Mouse (Mus musculus): ENCODE data around the gene Iqsec1. TPM values are rescaled to one million over a fixed set of nuclear protein-coding genes. Genes with fewer than 3 reads are reported as not detected.

Iqsec1 gene
- polyA plus RNA-seq, 1 experiment, result 191 TPM

- Histone ChIP-seq H3K4me1 (ENCODE audit: control insufficient read depth, insufficient read depth, low read length) (no peaks in the 10 kb centered on the region), H3K4me3 (replicated peaks; ENCODE audit: extremely low read depth, low read depth, low read length) (no peak overlapping the region)
- WGBS, result 90% methylated on average over 2 of the region's 2 CpGs
- no peak for DNase-seq
- TF ChIP-seq CTCF (IDR thresholded peaks at IDR 0.05; ENCODE audit: insufficient read depth, low read length) (no peak), POLR2A (IDR thresholded peaks at IDR 0.05; ENCODE audit: borderline replicate concordance, extremely low read depth, low read depth, low read length) (no peak)
Measured at GRCm38 (mm10) chr6:91004157-91004556, 15.7 kb upstream of the Iqsec1 start.

GRCm38 (mm10) chr6:91003310-91003995 is 15.0 kb upstream of the Iqsec1 start:
- DNase-seq, result no peak
- Histone ChIP-seq H3K4me1 (ENCODE audit: control insufficient read depth, insufficient read depth, low read length) (no peaks in the 10 kb centered on the region), H3K4me3 (replicated peaks; ENCODE audit: extremely low read depth, low read depth, low read length) (no peak overlapping the region)
- WGBS, result 18% methylated on average over 3 of the region's 3 CpGs
- TF ChIP-seq CTCF (IDR thresholded peaks at IDR 0.05; ENCODE audit: insufficient read depth, low read length) (no peak), POLR2A (IDR thresholded peaks at IDR 0.05; ENCODE audit: borderline replicate concordance, extremely low read depth, low read depth, low read length) (no peak)

- no peaks in the 10 kb centered on the region for H3K4me1 ChIP-seq (ENCODE audit: control insufficient read depth, insufficient read depth, low read length)
- no peak for TF ChIP-seq CTCF (IDR thresholded peaks at IDR 0.05; ENCODE audit: insufficient read depth, low read length)
- TF ChIP-seq POLR2A (IDR thresholded peaks at IDR 0.05; ENCODE audit: borderline replicate concordance, extremely low read depth, low read depth, low read length), result no peak
- H3K4me3 ChIP-seq (replicated peaks; ENCODE audit: extremely low read depth, low read depth, low read length), result no peak overlapping the region
- 55% methylated on average over 7 of the region's 7 CpGs for WGBS
- no peak for DNase-seq
Measured at GRCm38 (mm10) chr6:91001566-91001965, 13.1 kb upstream of the Iqsec1 start.

- WGBS, result 27% methylated on average over 15 of the region's 15 CpGs
- Histone ChIP-seq H3K4me1 (ENCODE audit: control insufficient read depth, insufficient read depth, low read length) (no peaks in the 10 kb centered on the region), H3K4me3 (replicated peaks; ENCODE audit: extremely low read depth, low read depth, low read length) (no peak overlapping the region)
- no peak for DNase-seq
- TF ChIP-seq CTCF (IDR thresholded peaks at IDR 0.05; ENCODE audit: insufficient read depth, low read length) (no peak), POLR2A (IDR thresholded peaks at IDR 0.05; ENCODE audit: borderline replicate concordance, extremely low read depth, low read depth, low read length) (no peak)
Measured at GRCm38 (mm10) chr6:91000819-91001525, 12.5 kb upstream of the Iqsec1 start.

- Histone ChIP-seq H3K4me3 (replicated peaks; ENCODE audit: extremely low read depth, low read depth, low read length) (no peak overlapping the region), H3K4me1 (ENCODE audit: control insufficient read depth, insufficient read depth, low read length) (no peaks in the 10 kb centered on the region)
- TF ChIP-seq CTCF (IDR thresholded peaks at IDR 0.05; ENCODE audit: insufficient read depth, low read length), result no peak
- TF ChIP-seq POLR2A (IDR thresholded peaks at IDR 0.05; ENCODE audit: borderline replicate concordance, extremely low read depth, low read depth, low read length), result no peak
- WGBS, result 83% methylated on average over 4 of the region's 4 CpGs
- DNase-seq, result no peak
Measured at GRCm38 (mm10) chr6:90999176-90999575, 10.7 kb upstream of the Iqsec1 start.

GRCm38 (mm10) chr6:90997025-90997424 is 8.5 kb upstream of the Iqsec1 start:
- DNase-seq, result no peak
- H3K4me3 ChIP-seq (replicated peaks; ENCODE audit: extremely low read depth, low read depth, low read length), result no peak overlapping the region
- H3K4me1 ChIP-seq (ENCODE audit: control insufficient read depth, insufficient read depth, low read length), result no peaks in the 10 kb centered on the region
- TF ChIP-seq CTCF (IDR thresholded peaks at IDR 0.05; ENCODE audit: insufficient read depth, low read length) (no peak), POLR2A (IDR thresholded peaks at IDR 0.05; ENCODE audit: borderline replicate concordance, extremely low read depth, low read depth, low read length) (no peak)
- 86% methylated on average over 3 of the region's 3 CpGs for WGBS

GRCm38 (mm10) chr6:90996181-90996580 is 7.7 kb upstream of the Iqsec1 start:
- H3K4me1 ChIP-seq (ENCODE audit: control insufficient read depth, insufficient read depth, low read length), result no peaks in the 10 kb centered on the region
- H3K4me3 ChIP-seq (replicated peaks; ENCODE audit: extremely low read depth, low read depth, low read length), result no peak overlapping the region
- 86% methylated on average over 2 of the region's 2 CpGs for WGBS
- TF ChIP-seq POLR2A (IDR thresholded peaks at IDR 0.05; ENCODE audit: borderline replicate concordance, extremely low read depth, low read depth, low read length) (no peak), CTCF (IDR thresholded peaks at IDR 0.05; ENCODE audit: insufficient read depth, low read length) (no peak)
- DNase-seq, result no peak

GRCm38 (mm10) chr6:90988299-90988625 is 223 bp downstream of the Iqsec1 start:
- H3K4me1 ChIP-seq (ENCODE audit: control insufficient read depth, insufficient read depth, low read length), result peaks cover 17% of the 10 kb centered on the region
- 1% methylated on average over 31 of the region's 59 CpGs for WGBS
- peak overlapping the region; percentile 63 for H3K4me3 ChIP-seq (replicated peaks; ENCODE audit: extremely low read depth, low read depth, low read length)
- TF ChIP-seq CTCF (IDR thresholded peaks at IDR 0.05; ENCODE audit: insufficient read depth, low read length) (no peak), POLR2A (IDR thresholded peaks at IDR 0.05; ENCODE audit: borderline replicate concordance, extremely low read depth, low read depth, low read length) (no peak)
- no peak for DNase-seq

GRCm38 (mm10) chr6:90987561-90988298 is 755 bp downstream of the Iqsec1 start:
- DNase-seq, result peak; percentile 40

More at GRCm38 (mm10) chr6:90987561-90988298, 755 bp downstream of the Iqsec1 start:
- under 1% methylated on average over 76 of the region's 76 CpGs for WGBS
- Histone ChIP-seq H3K4me3 (replicated peaks; ENCODE audit: extremely low read depth, low read depth, low read length) (peak overlapping the region; percentile 63), H3K4me1 (ENCODE audit: control insufficient read depth, insufficient read depth, low read length) (peaks cover 18% of the 10 kb centered on the region)
- TF ChIP-seq CTCF (IDR thresholded peaks at IDR 0.05; ENCODE audit: insufficient read depth, low read length), result no peak
- TF ChIP-seq POLR2A (IDR thresholded peaks at IDR 0.05; ENCODE audit: borderline replicate concordance, extremely low read depth, low read depth, low read length), result no peak
